Mouse (Mus musculus) CH12.LX (cell line): ENCODE data around the gene Senp1.

ENCODE experiments used
- CHD2 ChIP-seq: IDR thresholded peaks from 2 replicates; pipeline ENCODE4 v1.6.1; 2011; ENCODE audit warnings: low read length, improper control_type of control experiment
- CTCF ChIP-seq, 2 experiments: IDR thresholded peaks in 1 of 2; conservative IDR thresholded peaks in 1 of 2; 2 replicates each; pipeline ENCODE4 v1.5.1; 2011 to 2012; ENCODE audit warnings: low read depth in 2 of 2, low read length in 2 of 2, improper control_type of control experiment in 1 of 2, inconsistent platforms in 1 of 2, mild to moderate bottlenecking in 1 of 2, moderate library complexity in 1 of 2
- EP300 ChIP-seq: IDR thresholded peaks from 2 replicates; pipeline ENCODE4 v1.6.1; 2011; ENCODE audit warnings: low read length, improper control_type of control experiment
- IRF4 ChIP-seq: IDR thresholded peaks from 2 replicates; pipeline ENCODE4 v1.6.1; 2014; ENCODE audit warnings: low read depth, mild to moderate bottlenecking, inconsistent platforms, low read length, improper control_type of control experiment
- JUND ChIP-seq: conservative IDR thresholded peaks from 2 replicates; pipeline ENCODE4 v1.6.1; 2011; ENCODE audit warnings: low read depth, low read length, improper control_type of control experiment
- KAT2A ChIP-seq: IDR thresholded peaks from 2 replicates; pipeline ENCODE4 v1.6.1; 2012; ENCODE audit warnings: low read length, improper control_type of control experiment, inconsistent platforms; ENCODE audit not compliant: insufficient replicate concordance
- MAX ChIP-seq: IDR thresholded peaks from 2 replicates; pipeline ENCODE4 v1.6.1; 2011; ENCODE audit warnings: low read length, improper control_type of control experiment
- MXI1 ChIP-seq: IDR thresholded peaks from 2 replicates; pipeline ENCODE4 v1.6.1; 2011; ENCODE audit warnings: mild to moderate bottlenecking, low read depth, low read length, improper control_type of control experiment
- MYC ChIP-seq: IDR thresholded peaks from 2 replicates; pipeline ENCODE4 v1.6.1; 2011; ENCODE audit warnings: low read depth, mild to moderate bottlenecking, improper control_type of control experiment, low read length
- POLR2A ChIP-seq: IDR thresholded peaks from 2 replicates; pipeline ENCODE4 v1.6.1; 2011; ENCODE audit warnings: low read depth, mild to moderate bottlenecking, improper control_type of control experiment, low read length
- TBP ChIP-seq: conservative IDR thresholded peaks from 2 replicates; pipeline ENCODE4 v1.6.1; 2011; ENCODE audit warnings: low read depth, low read length, improper control_type of control experiment
- USF1 ChIP-seq: IDR thresholded peaks from 2 replicates; pipeline ENCODE4 v1.6.1; 2014; ENCODE audit warnings: low read depth, mild to moderate bottlenecking, inconsistent platforms, low read length, improper control_type of control experiment
- ZC3H11A ChIP-seq: IDR thresholded peaks from 2 replicates; pipeline ENCODE4 v1.6.1; 2012; ENCODE audit warnings: low read depth, mild to moderate bottlenecking, inconsistent platforms, low read length, improper control_type of control experiment
- ZNF384 ChIP-seq: IDR thresholded peaks from 2 replicates; pipeline ENCODE4 v1.6.1; 2012; ENCODE audit warnings: low read depth, low read length, improper control_type of control experiment, inconsistent platforms

GRCm38 (mm10) chr15:97992027-97992711, 101.4 kb downstream of the Senp1 start:
- TF ChIP-seq CHD2 (no peak), POLR2A (no peak), CTCF (conservative IDR thresholded peaks at IDR 0.05 in 1 of 2, IDR thresholded peaks at IDR 0.05 in 1 of 2; ENCODE audit: low read depth in 2 of 2, low read length in 2 of 2) (peak in 1 of 2 experiments; percentile 24; a peak in 2 of 4 replicates), KAT2A (no peak), EP300 (no peak), MAX (no peak), MYC (no peak), JUND (no peak), ZNF384 (no peak), MXI1 (no peak), USF1 (no peak), IRF4 (no peak), ZC3H11A (no peak), TBP (no peak)
